Mouse (Mus musculus) midbrain, embryonic 12.5 days (tissue): ENCODE results near the gene Gm12830. TPM values are rescaled to one million over a fixed set of nuclear protein-coding genes. Genes with fewer than 3 reads are reported as not detected.

Experiments
- ATAC-seq: fragments of 200-750 bp; cut with Nextera tagmentation; 2 replicates; pipeline ENCODE4 v1.8.0; 2017; ENCODE audit warnings: low read depth, moderate TSS enrichment, moderate library complexity; ENCODE audit not compliant: low FRiP score
- H3K27ac ChIP-seq: fragments of 300-500 bp; sonication (generic); replicated peaks from 2 replicates; pipeline ENCODE4 v1.5.1; 2016; ENCODE audit warnings: mild to moderate bottlenecking
- H3K27me3 ChIP-seq: fragments of 300-500 bp; sonication (generic); 2 replicates; pipeline ENCODE4 v1.6.1; 2016; ENCODE audit warnings: mild to moderate bottlenecking
- H3K36me3 ChIP-seq: fragments of 300-500 bp; sonication (generic); 2 replicates; pipeline ENCODE4 v1.6.1; 2016
- H3K4me1 ChIP-seq: fragments of 300-500 bp; sonication (generic); 2 replicates; pipeline ENCODE4 v1.6.1; 2016
- H3K4me2 ChIP-seq: fragments of 300-500 bp; sonication (generic); replicated peaks from 2 replicates; pipeline ENCODE4 v1.6.1; 2016; ENCODE audit warnings: mild to moderate bottlenecking, moderate library complexity
- H3K4me3 ChIP-seq: fragments of 300-500 bp; sonication (generic); 2 replicates; pipeline ENCODE4 v1.5.1; 2016; ENCODE audit warnings: mild to moderate bottlenecking
- H3K9ac ChIP-seq: fragments of 300-500 bp; sonication (generic); replicated peaks from 2 replicates; pipeline ENCODE4 v1.6.1; 2016; ENCODE audit warnings: mild to moderate bottlenecking, moderate library complexity
- H3K9me3 ChIP-seq: fragments of 300-500 bp; sonication (generic); 2 replicates; pipeline ENCODE4 v1.6.1; 2016; ENCODE audit warnings: mild to moderate bottlenecking
- WGBS: fragments of 180-500 bp; shearing (Covaris S2); methylation state at CpG from one replicate; pipeline ENCODE4 v1.1.7; 2016; 5-methylcytosine and 5-hydroxymethylcytosine counted together
- polyA plus RNA-seq: library from polyadenylated mRNA; unstranded; fragments of >200 nt; fragmentation: Nextera tagmentation; extraction: Ambion mirVana; gene quantifications from 2 replicates; pipeline ENCODE4 v1.2.1, GENCODE M21; 2016

The Gm12830 gene
- polyA plus RNA-seq, 1 experiment from 2014 or later = not detected

- H3K27me3 ChIP-seq = no peaks in the 10 kb centered on the region
- 68% methylated on average over 5 of the region's 5 CpGs for WGBS
Observed at GRCm38 (mm10) chr4:114797254-114797914, 24.1 kb upstream of the Gm12830 start.

GRCm38 (mm10) chr4:114798041-114798624, 23.4 kb upstream of the Gm12830 start:
- no peaks in the 10 kb centered on the region for H3K27me3 ChIP-seq
- ATAC-seq = no peak
- 77% methylated on average over 7 of the region's 7 CpGs for WGBS

More at GRCm38 (mm10) chr4:114797254-114797914, 24.1 kb upstream of the Gm12830 start:
- no peak overlapping the region for H3K4me3 ChIP-seq
- H3K4me1 ChIP-seq = no peaks in the 10 kb centered on the region
- no peak for ATAC-seq
- H3K9me3 ChIP-seq = no peaks in the 10 kb centered on the region
- H3K36me3 ChIP-seq = no peaks in the 10 kb centered on the region
- no peak overlapping the region for H3K9ac ChIP-seq
- no peak overlapping the region for H3K4me2 ChIP-seq
- H3K27ac ChIP-seq = no peak overlapping the region

GRCm38 (mm10) chr4:114804096-114804495, 17.4 kb upstream of the Gm12830 start:
- Histone ChIP-seq H3K27me3 (no peaks in the 10 kb centered on the region), H3K9ac (no peak overlapping the region), H3K4me2 (no peak overlapping the region), H3K9me3 (no peaks in the 10 kb centered on the region), H3K36me3 (no peaks in the 10 kb centered on the region), H3K27ac (no peak overlapping the region), H3K4me1 (no peaks in the 10 kb centered on the region), H3K4me3 (no peak overlapping the region)
- 92% methylated on average over 5 of the region's 5 CpGs for WGBS
- ATAC-seq = no peak

More at GRCm38 (mm10) chr4:114798041-114798624, 23.4 kb upstream of the Gm12830 start:
- H3K9ac ChIP-seq = no peak overlapping the region
- H3K4me2 ChIP-seq = no peak overlapping the region
- H3K4me1 ChIP-seq = no peaks in the 10 kb centered on the region
- no peak overlapping the region for H3K4me3 ChIP-seq
- H3K36me3 ChIP-seq = no peaks in the 10 kb centered on the region
- H3K9me3 ChIP-seq = no peaks in the 10 kb centered on the region
- no peak overlapping the region for H3K27ac ChIP-seq

GRCm38 (mm10) chr4:114818963-114819702, 2.4 kb upstream of the Gm12830 start:
- no peak overlapping the region for H3K9ac ChIP-seq
- no peak overlapping the region for H3K27ac ChIP-seq
- peaks cover 23% of the 10 kb centered on the region for H3K4me1 ChIP-seq
- 3% methylated on average over 9 of the region's 9 CpGs for WGBS
- H3K36me3 ChIP-seq = no peaks in the 10 kb centered on the region
- peaks cover 54% of the 10 kb centered on the region for H3K27me3 ChIP-seq
- ATAC-seq = peak; percentile 42
- H3K4me3 ChIP-seq = no peak overlapping the region
- H3K9me3 ChIP-seq = no peaks in the 10 kb centered on the region
- H3K4me2 ChIP-seq = no peak overlapping the region

- Histone ChIP-seq H3K4me1 (no peaks in the 10 kb centered on the region), H3K27ac (no peak overlapping the region), H3K36me3 (no peaks in the 10 kb centered on the region), H3K4me2 (no peak overlapping the region), H3K27me3 (peaks cover 14% of the 10 kb centered on the region; the same call in 1 of the 2 replicates), H3K4me3 (no peak overlapping the region), H3K9ac (no peak overlapping the region), H3K9me3 (no peaks in the 10 kb centered on the region)
- 84% methylated on average over 10 of the region's 10 CpGs for WGBS
- no peak for ATAC-seq
Observed at GRCm38 (mm10) chr4:114834770-114835581, 13.5 kb downstream of the Gm12830 start.

GRCm38 (mm10) chr4:114841336-114841920, 19.9 kb downstream of the Gm12830 start:
- Histone ChIP-seq H3K36me3 (no peaks in the 10 kb centered on the region), H3K9me3 (no peaks in the 10 kb centered on the region), H3K4me1 (peaks cover 12% of the 10 kb centered on the region), H3K27ac (no peak overlapping the region), H3K4me2 (no peak overlapping the region), H3K27me3 (peaks cover 59% of the 10 kb centered on the region), H3K4me3 (no peak overlapping the region), H3K9ac (no peak overlapping the region)
- WGBS = 61% methylated on average over 9 of the region's 9 CpGs
- no peak for ATAC-seq

GRCm38 (mm10) chr4:114842376-114842960, 20.9 kb downstream of the Gm12830 start:
- peak; percentile 42; the same call in 1 of the 2 replicates for ATAC-seq

GRCm38 (mm10) chr4:114843097-114843721, 21.7 kb downstream of the Gm12830 start:
- ATAC-seq = peak; percentile 72
- peaks cover 53% of the 10 kb centered on the region for H3K27me3 ChIP-seq

More at GRCm38 (mm10) chr4:114842376-114842960, 20.9 kb downstream of the Gm12830 start:
- H3K4me2 ChIP-seq = peak overlapping the region; percentile 36
- no peaks in the 10 kb centered on the region for H3K9me3 ChIP-seq
- WGBS = 6% methylated on average over 9 of the region's 11 CpGs
- H3K36me3 ChIP-seq = no peaks in the 10 kb centered on the region
- H3K27ac ChIP-seq = no peak overlapping the region
- 0 out of 2 replicates have a peak overlapping the region, but pooled peaks have one; percentile 14 for H3K4me3 ChIP-seq
- peaks cover 12% of the 10 kb centered on the region for H3K4me1 ChIP-seq
- peaks cover 53% of the 10 kb centered on the region for H3K27me3 ChIP-seq
- H3K9ac ChIP-seq = no peak overlapping the region

GRCm38 (mm10) chr4:114844600-114844999, 23.1 kb downstream of the Gm12830 start:
- 75% methylated on average over 1 of the region's 1 CpGs for WGBS
- Histone ChIP-seq H3K36me3 (no peaks in the 10 kb centered on the region), H3K27me3 (peaks cover 57% of the 10 kb centered on the region), H3K9ac (no peak overlapping the region), H3K4me3 (no peak overlapping the region), H3K27ac (no peak overlapping the region), H3K4me2 (no peak overlapping the region), H3K9me3 (no peaks in the 10 kb centered on the region), H3K4me1 (peaks cover 12% of the 10 kb centered on the region)
- ATAC-seq = no peak

More at GRCm38 (mm10) chr4:114843097-114843721, 21.7 kb downstream of the Gm12830 start:
- H3K27ac ChIP-seq = no peak overlapping the region
- H3K4me1 ChIP-seq = peaks cover 12% of the 10 kb centered on the region
- peak overlapping the region; percentile 45 for H3K4me3 ChIP-seq
- no peaks in the 10 kb centered on the region for H3K9me3 ChIP-seq
- H3K9ac ChIP-seq = peak overlapping the region; percentile 47
- H3K4me2 ChIP-seq = peak overlapping the region; percentile 85
- WGBS = under 1% methylated on average over 51 of the region's 51 CpGs
- H3K36me3 ChIP-seq = no peaks in the 10 kb centered on the region

- H3K9me3 ChIP-seq = no peaks in the 10 kb centered on the region
Observed at GRCm38 (mm10) chr4:114845622-114846021, 24.1 kb downstream of the Gm12830 start.

More at GRCm38 (mm10) chr4:114845622-114846021, 24.1 kb downstream of the Gm12830 start:
- no peak overlapping the region for H3K27ac ChIP-seq
- 60% methylated on average over 4 of the region's 4 CpGs for WGBS
- H3K27me3 ChIP-seq = peaks cover 57% of the 10 kb centered on the region
- ATAC-seq = no peak
- H3K4me3 ChIP-seq = no peak overlapping the region
- no peaks in the 10 kb centered on the region for H3K36me3 ChIP-seq
- H3K4me2 ChIP-seq = no peak overlapping the region
- H3K4me1 ChIP-seq = peaks cover 12% of the 10 kb centered on the region
- H3K9ac ChIP-seq = no peak overlapping the region
